10 mouse cellular contexts compared by ENCODE assay signal in genomic region chr19:43959162-43959561, GRCm38 (mm10). TPM values are rescaled to one million over a fixed set of nuclear protein-coding genes. Genes with fewer than 3 reads are reported as not detected.
DNase-seq lines count a peak whose midpoint lies in the region; ATAC-seq and TF ChIP-seq lines count a peak whose summit lies in the region.
"Had no signal": no experiment of that assay in that cellular context is flagged by ENCODE, and none has a peak within 500 bp of the region (broad histone marks: within the 10 kb centered on the region; RNA-seq: fewer than 3 reads in every experiment).

No protein-coding gene starts in this region.

- TF ChIP-seq CTCF in cerebellum, adult 2 months (IDR thresholded peaks at IDR 0.05; ENCODE audit: borderline replicate concordance, insufficient read depth, low read depth, low read length) = peak; percentile 89
- peak; percentile 95 for TF ChIP-seq CTCF in kidney, adult 2 months (conservative IDR thresholded peaks at IDR 0.05; ENCODE audit: insufficient read depth, insufficient read length, low read depth, low read length)

- H3K27me3 ChIP-seq in midbrain, embryonic 10.5 days (ENCODE audit: low read depth, poor library complexity, severe bottlenecking) = peaks cover 11% of the 10 kb centered on the region
- H3K27me3 ChIP-seq in midbrain, embryonic 16.5 days (ENCODE audit: control insufficient read depth, insufficient read depth, low read depth, low read length) = no peaks in the 10 kb centered on the region; the same call in 1 of the 2 replicates
- no peaks in the 10 kb centered on the region for H3K27me3 ChIP-seq in cerebellum, adult 2 months (ENCODE audit: control insufficient read depth, insufficient read depth, low read length)
- H3K27me3 ChIP-seq in kidney, adult 2 months (replicated peaks; ENCODE audit: control insufficient read depth, insufficient read depth, low read length) = no peaks in the 10 kb centered on the region
- no peaks in the 10 kb centered on the region for H3K27me3 ChIP-seq in limb, embryonic 10.5 days (ENCODE audit: low read depth, poor library complexity, severe bottlenecking)
- H3K27me3 ChIP-seq: embryonic facial prominence, embryonic 12.5 days; neural tube, embryonic 13.5 days had no signal

- H3K4me1 ChIP-seq in midbrain, embryonic 10.5 days = peaks cover 17% of the 10 kb centered on the region
- H3K4me1 ChIP-seq in midbrain, embryonic 16.5 days (ENCODE audit: control insufficient read depth, insufficient read depth, low read length) = no peaks in the 10 kb centered on the region
- no peaks in the 10 kb centered on the region for H3K4me1 ChIP-seq in cerebellum, adult 2 months (ENCODE audit: control insufficient read depth, insufficient read depth, low read length)
- peaks cover 3% of the 10 kb centered on the region; the same call in 1 of the 2 replicates for H3K4me1 ChIP-seq in kidney, adult 2 months (ENCODE audit: control insufficient read depth, insufficient read depth, low read length)
- peaks cover 7% of the 10 kb centered on the region for H3K4me1 ChIP-seq in limb, embryonic 10.5 days
- H3K4me1 ChIP-seq: neural tube, embryonic 13.5 days had no signal

- no peaks in the 10 kb centered on the region; the same call in 1 of the 2 replicates for H3K9me3 ChIP-seq in midbrain, embryonic 10.5 days (replicated peaks)
- H3K9me3 ChIP-seq in midbrain, embryonic 16.5 days (replicated peaks; ENCODE audit: control insufficient read depth, low read length, poor library complexity, severe bottlenecking) = no peaks in the 10 kb centered on the region
- no peaks in the 10 kb centered on the region for H3K9me3 ChIP-seq in limb, embryonic 10.5 days (replicated peaks)
- H3K9me3 ChIP-seq: embryonic facial prominence, embryonic 12.5 days had no signal

- H3K4me2 ChIP-seq in midbrain, embryonic 16.5 days (ENCODE audit: low read length) = no peak overlapping the region
- H3K4me2 ChIP-seq: embryonic facial prominence, embryonic 12.5 days; neural tube, embryonic 13.5 days had no signal

- WGBS in midbrain, embryonic 10.5 days = 31% methylated on average over 2 of the region's 2 CpGs
- 37% methylated on average over 2 of the region's 2 CpGs for WGBS in midbrain, embryonic 16.5 days
- WGBS in cerebellum, adult 2 months = 25% methylated on average over 2 of the region's 2 CpGs
- WGBS in kidney, adult 2 months = 14% methylated on average over 2 of the region's 2 CpGs
- 30% methylated on average over 2 of the region's 2 CpGs for WGBS in limb, embryonic 10.5 days

- DNase-seq in midbrain, embryonic 10.5 days (ENCODE audit: low spot score) = peak; percentile 71
- peak; percentile 51 to 61 for DNase-seq in cerebellum, adult 2 months
- DNase-seq in gastrocnemius, adult 18-20 months (ENCODE audit: low spot score) = peak; percentile 73
- peak; percentile 83 for DNase-seq in kidney, adult 2 months
- DNase-seq in limb, embryonic 10.5 days (ENCODE audit: low spot score) = peak; percentile 86
- DNase-seq in testis, postnatal 14 days (ENCODE audit: low spot score) = peak; percentile 70

- H3K36me3 ChIP-seq in midbrain, embryonic 10.5 days = no peaks in the 10 kb centered on the region
- no peaks in the 10 kb centered on the region for H3K36me3 ChIP-seq in midbrain, embryonic 16.5 days (ENCODE audit: control insufficient read depth, insufficient read depth, low read length)
- H3K36me3 ChIP-seq in kidney, adult 2 months (ENCODE audit: control insufficient read depth, insufficient read depth, low read length) = no peaks in the 10 kb centered on the region
- H3K36me3 ChIP-seq in limb, embryonic 10.5 days = no peaks in the 10 kb centered on the region
- H3K36me3 ChIP-seq: embryonic facial prominence, embryonic 12.5 days; neural tube, embryonic 13.5 days had no signal

- H3K9ac ChIP-seq in midbrain, embryonic 16.5 days (ENCODE audit: low read depth, low read length) = no peak overlapping the region
- H3K9ac ChIP-seq: embryonic facial prominence, embryonic 12.5 days; neural tube, embryonic 13.5 days had no signal

- no peak overlapping the region for H3K27ac ChIP-seq in midbrain, embryonic 10.5 days (replicated peaks)
- no peak overlapping the region for H3K27ac ChIP-seq in midbrain, embryonic 16.5 days (ENCODE audit: low read length)
- no peak overlapping the region for H3K27ac ChIP-seq in cerebellum, adult 2 months (ENCODE audit: insufficient read depth, low read length)
- no peak overlapping the region for H3K27ac ChIP-seq in kidney, adult 2 months (ENCODE audit: insufficient read depth, low read depth, low read length)
- no peak overlapping the region for H3K27ac ChIP-seq in limb, embryonic 10.5 days
- H3K27ac ChIP-seq: embryonic facial prominence, embryonic 12.5 days; neural tube, embryonic 13.5 days had no signal

- H3K4me3 ChIP-seq in midbrain, embryonic 10.5 days = no peak overlapping the region
- H3K4me3 ChIP-seq in midbrain, embryonic 16.5 days (ENCODE audit: low read depth, low read length) = no peak overlapping the region
- no peak overlapping the region for H3K4me3 ChIP-seq in cerebellum, adult 2 months (replicated peaks; ENCODE audit: insufficient read depth, low read depth, low read length)
- no peak overlapping the region for H3K4me3 ChIP-seq in kidney, adult 2 months (ENCODE audit: insufficient read depth, low read depth, low read length)
- H3K4me3 ChIP-seq in limb, embryonic 10.5 days = no peak overlapping the region
- H3K4me3 ChIP-seq: embryonic facial prominence, embryonic 12.5 days; neural tube, embryonic 13.5 days had no signal

- no peak for TF ChIP-seq POLR2A in cerebellum, adult 2 months (IDR thresholded peaks at IDR 0.05; ENCODE audit: borderline replicate concordance, insufficient read depth, low read length)
- no peak for TF ChIP-seq POLR2A in kidney, adult 2 months (IDR thresholded peaks at IDR 0.05; ENCODE audit: low read depth, low read length)

- ATAC-seq in midbrain, embryonic 16.5 days = no peak
- ATAC-seq in neutrophil, adult 5-6 weeks (ENCODE audit: extremely low read depth, insufficient number of reproducible peaks, low FRiP score, poor library complexity, severe bottlenecking) = peak; percentile 75

RNA-seq across cellular contexts. Expression of gene Dnmbp, which starts 19.2 kb away (rescaled TPM):
- polyA plus RNA-seq in midbrain, embryonic 10.5 days (2016; fragmentation: Nextera tagmentation; extraction: Ambion mirVana) = 16.5 and 17.0 TPM in 2 replicates
- polyA plus RNA-seq in midbrain, embryonic 16.5 days (2015; fragmentation: Nextera tagmentation; extraction: Ambion mirVana) = 7.4 and 8.2 TPM in 2 replicates
- 13.3 and 14.4 TPM in 2 replicates for polyA plus RNA-seq in cerebellum, adult 2 months (2012; rRNA removed)
- total RNA-seq in gastrocnemius, adult 18-20 months (2021) = 10 to 100 TPM; 12.0 TPM
- 13.9 and 15.5 TPM in 2 replicates for polyA plus RNA-seq in kidney, adult 2 months (2012; rRNA removed)
- polyA plus RNA-seq in limb, embryonic 10.5 days (2016; fragmentation: Nextera tagmentation; extraction: Ambion mirVana) = 19.4 and 22.0 TPM in 2 replicates
- total RNA-seq in neutrophil, adult 5-6 weeks (2017) = 26.2 and 29.7 TPM in 2 replicates

RNA-seq across cellular contexts. Expression of gene Cpn1, which starts 27.2 kb away (rescaled TPM):
- polyA plus RNA-seq in midbrain, embryonic 10.5 days (2016; fragmentation: Nextera tagmentation; extraction: Ambion mirVana) = 0.22 and 0.42 TPM in 2 replicates
- 0.37 and 0.39 TPM in 2 replicates for polyA plus RNA-seq in midbrain, embryonic 16.5 days (2015; fragmentation: Nextera tagmentation; extraction: Ambion mirVana)
- 0.16 and 0.36 TPM in 2 replicates for polyA plus RNA-seq in cerebellum, adult 2 months (2012; rRNA removed)
- total RNA-seq in gastrocnemius, adult 18-20 months (2021) = under 1 TPM; 0.25 to 0.90 TPM
- polyA plus RNA-seq in kidney, adult 2 months (2012; rRNA removed) = 100 and 103 TPM in 2 replicates
- 0.10 TPM in 1 of 2 replicates, not detected in the other for polyA plus RNA-seq in limb, embryonic 10.5 days (2016; fragmentation: Nextera tagmentation; extraction: Ambion mirVana)
- not detected in 2 replicates for total RNA-seq in neutrophil, adult 5-6 weeks (2017)
- polyA plus RNA-seq: embryonic facial prominence, embryonic 12.5 days had no signal

Comparison
In these comparisons a context has a peak if more than half of its experiments do, and no peak if none do; other contexts are left out.
1. RNA of gene Cpn1, which starts 27.2 kb away (polyA plus RNA-seq): 100 to 103 TPM in kidney, adult 2 months; 0.22 to 0.42 TPM in midbrain, embryonic 10.5 days, 0.37 to 0.39 TPM in midbrain, embryonic 16.5 days, 0.16 to 0.36 TPM in cerebellum, adult 2 months and 0.10 TPM in limb, embryonic 10.5 days; every median in the first group is over 10 times any median in the second.
2. Peak in every context shown above with its lines, with median percentiles within 50 percentile points of each other: DNase-seq.